Mouse (Mus musculus): ENCODE results near the gene Zic2.

DNA sequence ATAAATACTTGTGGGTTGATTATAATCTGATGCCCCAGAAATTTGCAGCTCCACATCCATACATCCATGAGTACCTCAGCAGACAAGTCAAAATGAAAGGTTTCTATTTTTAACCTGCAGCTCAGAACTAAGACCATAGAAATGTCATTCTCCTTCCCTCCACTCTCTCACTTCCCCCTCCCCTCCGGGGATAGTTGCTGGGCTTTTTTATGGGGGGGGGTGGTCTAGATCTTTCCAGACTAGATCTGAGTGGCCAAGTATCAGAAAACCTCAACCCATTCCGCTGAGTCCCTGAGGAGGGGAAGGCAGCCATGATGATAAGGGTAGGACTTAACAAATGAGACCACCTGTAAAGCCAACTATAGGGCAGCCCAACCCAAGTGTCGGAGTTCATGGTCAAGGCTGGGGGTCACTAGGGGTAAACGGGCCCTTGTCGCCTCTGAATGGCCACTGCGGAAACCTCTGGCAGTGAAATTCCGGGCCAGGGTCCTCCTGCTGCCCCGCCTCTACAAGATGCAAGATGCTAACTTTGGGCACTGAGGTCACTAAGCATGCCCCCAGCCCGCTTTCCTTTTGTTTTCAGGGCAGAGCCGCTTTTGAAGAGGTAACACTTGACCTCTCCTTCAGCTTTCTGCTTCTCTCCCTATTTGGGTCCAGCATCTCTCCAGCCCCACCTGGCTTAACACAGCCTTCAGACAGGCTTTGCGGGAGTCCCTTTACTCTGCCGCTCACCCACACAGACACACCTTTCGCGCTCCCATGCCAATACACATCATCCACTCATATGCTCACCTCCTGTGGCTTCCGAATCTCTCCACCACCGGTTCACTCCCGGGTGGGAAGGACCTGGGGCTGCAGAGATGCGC lies 8.6 kb downstream of the Zic2 start:
- TF ChIP-seq POLR2A (IDR thresholded peaks at IDR 0.05; ENCODE audit: insufficient read depth, low read depth, low read length) (no peak), CTCF (IDR thresholded peaks at IDR 0.05) (no peak)
